Mouse (Mus musculus) lung, postnatal 10 days (tissue): Measurements from ENCODE around the gene Cog6.

ENCODE experiments used
- DNase-seq: peaks from one replicate; pipeline ENCODE4 v3.0.0; 2021

Cog6 gene

DNA sequence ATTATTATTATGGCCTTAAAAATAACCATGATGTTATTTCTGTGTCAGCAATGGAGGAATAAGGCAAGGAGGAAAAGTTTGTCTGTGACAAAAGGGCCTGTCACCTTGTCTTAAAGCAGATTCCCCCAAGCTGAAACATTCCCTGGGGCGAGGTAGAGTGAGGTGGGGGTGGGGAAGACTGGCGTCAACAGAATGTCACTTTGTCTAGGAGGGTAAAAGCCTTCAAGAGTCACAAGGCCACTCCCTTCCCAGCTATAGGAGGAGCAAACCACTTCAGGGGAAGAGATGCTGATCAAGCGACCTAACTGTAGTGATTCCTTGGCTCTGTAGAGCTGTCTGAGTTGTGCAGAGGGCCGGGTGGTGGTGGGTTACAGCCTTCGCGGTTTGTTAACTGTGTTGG is 14.5 kb upstream of the Cog6 start:
- DNase-seq: no peak

DNA sequence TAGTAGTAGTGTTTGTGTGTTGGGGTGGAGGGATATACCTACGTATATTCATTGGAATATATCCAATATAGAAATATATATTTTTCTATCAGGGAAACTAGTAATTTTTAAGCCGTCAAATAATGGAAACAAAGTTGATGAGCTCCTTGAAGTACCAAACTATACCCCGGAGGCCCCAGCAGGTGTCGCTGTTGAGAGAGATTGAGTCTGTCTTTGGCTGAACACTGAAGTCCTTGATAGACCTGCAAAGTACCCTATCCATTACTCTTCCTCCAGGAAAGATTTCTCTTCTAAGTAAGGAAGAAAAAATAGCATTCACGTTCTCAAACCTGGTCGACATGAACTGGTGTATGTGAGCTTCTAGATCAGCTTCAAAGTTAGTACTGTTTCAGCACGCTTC is 12.0 kb upstream of the Cog6 start:
- peak; percentile 78 for DNase-seq

DNA sequence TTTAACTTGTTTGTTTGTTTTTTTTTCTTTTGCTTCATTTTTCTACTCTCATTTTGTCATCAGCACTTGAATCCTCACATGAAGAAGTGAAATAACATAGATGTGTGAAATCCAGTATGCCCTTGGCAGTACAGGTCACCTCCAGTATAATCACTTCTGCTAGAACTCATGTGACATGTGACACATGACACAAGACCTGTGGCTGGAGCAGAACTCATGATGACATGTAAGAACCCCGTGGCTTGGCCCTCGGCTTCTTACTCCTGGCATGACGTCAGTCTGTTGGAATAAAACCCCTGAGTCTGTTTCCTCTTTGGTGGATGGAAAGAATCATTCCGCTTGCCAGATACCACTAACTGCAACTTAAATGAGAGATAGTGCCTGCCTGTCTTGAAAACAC is 10.3 kb upstream of the Cog6 start:
- DNase-seq: no peak

DNA sequence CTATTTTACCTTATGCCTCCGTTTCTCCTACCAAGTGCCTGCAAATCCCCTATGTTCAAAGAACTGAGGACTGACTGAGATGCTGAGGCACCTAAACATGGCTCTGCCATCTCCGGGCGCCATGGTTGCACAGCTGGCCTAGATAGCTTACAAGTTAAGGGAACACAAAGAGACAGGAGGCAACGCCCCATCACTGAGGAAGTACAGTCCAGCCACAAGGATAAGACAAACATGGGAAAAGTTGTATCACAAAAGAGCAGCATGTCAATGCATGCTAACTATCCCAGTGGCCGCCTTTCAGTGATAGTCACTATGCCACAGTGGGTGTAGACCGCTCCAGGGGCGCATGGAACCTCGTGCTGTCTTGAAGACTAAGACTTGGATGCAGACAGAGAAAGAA is 9.6 kb downstream of the Cog6 start:
- no peak for DNase-seq

DNA sequence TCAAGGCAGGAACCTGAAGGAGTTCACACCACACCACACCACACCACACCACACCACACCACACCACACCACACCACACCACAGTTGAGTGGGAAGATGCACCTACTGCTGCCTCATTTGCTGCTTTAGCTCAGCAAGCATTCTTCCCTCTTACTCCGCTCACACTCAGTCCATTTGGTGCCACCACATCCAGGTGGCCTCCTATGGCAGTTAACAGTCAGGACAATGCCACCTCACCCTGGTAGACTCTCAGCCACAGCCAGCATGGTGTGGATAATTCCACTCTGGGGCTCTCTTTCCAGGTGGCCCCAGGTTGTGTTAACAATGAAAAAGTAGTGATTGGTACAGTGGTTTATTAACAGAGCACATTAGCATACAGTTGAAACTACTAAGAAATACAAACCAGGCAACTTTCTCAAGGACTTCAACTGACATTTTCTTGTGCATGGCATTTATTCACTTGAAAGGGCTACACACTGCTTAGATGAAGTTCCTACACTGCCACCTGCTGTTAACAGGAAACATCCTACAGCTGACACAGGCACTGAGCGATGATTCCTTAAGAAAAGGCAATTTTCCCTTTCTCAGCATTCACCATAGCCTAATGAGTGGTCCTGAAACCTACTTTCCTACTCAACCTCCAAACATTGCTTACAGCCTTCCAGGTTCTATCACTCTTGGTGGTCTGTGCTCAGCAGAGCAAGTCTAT is 12.5 kb downstream of the Cog6 start:
- DNase-seq: peak; percentile 55

DNA sequence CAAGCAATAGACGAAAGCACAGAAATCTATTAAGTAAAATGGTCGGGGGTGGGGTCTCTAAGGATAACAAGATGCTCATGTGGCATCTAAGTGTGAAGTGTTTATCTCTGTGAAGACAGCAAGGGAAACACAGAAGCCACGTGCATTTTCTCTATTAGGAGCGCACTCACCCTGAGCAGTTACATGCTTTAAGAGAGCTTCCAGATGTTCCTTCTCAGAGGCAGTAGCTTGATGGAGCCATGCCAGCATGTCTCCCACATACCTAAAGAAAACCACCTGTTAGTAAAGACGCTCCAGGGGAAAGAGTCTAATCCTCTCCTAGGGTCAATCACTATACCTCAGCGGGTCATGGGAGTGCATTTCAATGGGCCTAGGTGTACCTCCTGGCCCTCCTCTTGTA is 15.0 kb downstream of the Cog6 start:
- DNase-seq: peak; percentile 20

DNA sequence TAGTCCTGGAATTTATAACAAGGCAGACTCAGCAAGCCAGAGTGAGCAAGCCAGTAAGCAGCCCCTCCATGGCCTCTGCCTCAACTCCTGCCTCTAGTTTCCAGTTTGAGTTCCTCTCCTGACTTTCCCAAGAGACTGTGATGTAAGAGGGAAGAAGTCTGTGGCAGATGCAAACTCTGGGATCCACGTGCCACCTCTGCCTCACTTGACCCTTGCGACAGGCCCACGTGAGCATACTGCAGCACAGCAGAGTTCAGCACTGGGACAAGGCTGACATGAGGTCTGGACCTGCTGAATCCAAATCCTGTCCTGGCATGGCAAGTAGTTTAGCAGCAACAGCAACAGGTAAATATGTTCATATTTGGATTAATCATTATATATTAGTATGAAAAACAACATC is 17.0 kb downstream of the Cog6 start:
- no peak for DNase-seq

DNA sequence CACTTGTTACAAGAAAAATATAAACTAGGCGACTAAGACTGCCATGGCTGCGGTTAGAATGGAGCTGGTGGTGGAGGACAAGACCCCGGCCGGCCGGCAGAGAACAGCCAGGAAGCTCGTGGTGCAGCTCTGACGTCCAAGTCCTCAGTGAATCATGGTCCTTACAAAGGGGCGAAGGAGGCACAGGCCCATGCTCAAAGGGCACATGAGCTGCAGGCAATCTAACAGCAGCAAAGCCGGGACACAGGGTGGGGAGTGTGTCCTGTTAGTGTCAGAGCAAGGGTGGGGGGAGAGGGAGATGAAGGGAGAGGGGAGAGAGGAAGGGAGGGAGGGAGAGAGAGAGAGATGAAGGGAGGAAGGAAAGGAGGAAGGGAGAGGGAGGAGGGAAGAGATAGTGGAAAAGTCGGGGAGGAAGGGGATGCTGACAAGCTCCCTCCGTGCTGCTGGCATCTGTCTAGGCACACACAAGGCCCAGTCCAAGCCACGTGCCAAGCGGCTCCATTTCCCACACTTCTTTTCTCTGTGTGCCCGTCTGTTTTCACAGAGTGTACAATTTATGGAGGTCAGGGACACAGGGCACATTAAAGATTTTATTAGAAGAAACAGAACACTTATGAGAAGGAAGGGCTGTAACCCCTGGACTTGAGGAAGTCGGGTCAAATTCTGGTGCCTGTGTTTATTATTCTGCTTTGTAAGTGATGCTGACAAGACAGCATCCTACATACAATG is 17.9 kb downstream of the Cog6 start:
- DNase-seq: peak; percentile 34

DNA sequence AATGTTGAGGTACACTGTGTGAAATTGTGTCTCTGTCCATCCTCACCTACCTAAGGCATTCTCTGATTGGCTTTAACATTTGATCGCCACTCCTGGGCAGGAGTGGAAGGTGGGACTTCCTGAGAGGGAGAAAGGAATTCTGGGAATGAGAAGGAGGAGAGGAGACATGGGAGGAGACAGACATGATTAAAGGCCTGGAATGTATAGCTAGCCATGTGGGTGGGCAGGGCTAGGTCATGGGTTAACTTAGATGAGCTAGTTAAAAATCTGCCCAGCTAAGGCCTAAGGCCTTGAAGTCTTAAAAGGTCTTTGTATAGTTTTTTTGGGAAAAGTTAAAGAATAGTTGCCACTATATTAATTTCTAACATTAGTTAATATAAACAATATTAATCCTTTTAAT is 19.7 kb downstream of the Cog6 start:
- no peak for DNase-seq

DNA sequence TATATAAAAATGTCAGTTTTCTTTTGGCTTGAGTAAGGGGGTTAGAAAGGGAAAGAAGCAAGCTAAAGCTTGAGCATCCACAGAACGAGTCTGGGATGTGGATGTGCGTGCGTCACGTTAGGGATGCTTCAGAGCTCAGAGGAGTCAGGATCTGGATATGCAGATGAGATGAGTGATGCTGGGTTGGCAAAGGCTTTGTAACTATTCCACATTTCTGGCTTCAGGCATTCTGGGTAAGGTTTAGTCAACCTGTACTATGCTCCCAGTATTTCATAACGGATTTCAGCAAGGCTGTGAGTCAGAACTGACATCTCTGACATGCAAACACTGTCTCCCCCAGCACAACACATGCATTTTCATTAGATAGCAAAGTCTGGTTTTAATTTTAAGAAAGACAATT is 20.4 kb downstream of the Cog6 start:
- DNase-seq: no peak

DNA sequence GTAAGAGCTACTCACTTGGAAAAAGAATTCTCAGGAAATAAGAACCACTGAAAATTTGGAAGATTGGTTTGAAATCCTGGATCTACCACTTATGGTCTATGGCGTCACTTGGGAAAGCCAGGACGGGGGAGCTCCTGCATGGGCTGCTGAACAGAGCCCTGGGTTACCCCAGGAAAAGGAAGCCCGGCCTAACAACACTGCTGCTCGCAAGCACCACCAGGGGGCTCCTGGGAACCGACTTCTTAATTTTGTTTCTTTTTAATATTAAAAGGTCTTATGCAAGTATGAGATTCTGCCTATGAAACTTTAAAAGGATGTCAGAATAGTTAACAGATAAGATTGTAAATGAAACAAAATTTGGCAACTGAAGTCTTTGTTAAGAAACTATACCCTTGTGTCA is 22.4 kb downstream of the Cog6 start:
- DNase-seq: no peak

DNA sequence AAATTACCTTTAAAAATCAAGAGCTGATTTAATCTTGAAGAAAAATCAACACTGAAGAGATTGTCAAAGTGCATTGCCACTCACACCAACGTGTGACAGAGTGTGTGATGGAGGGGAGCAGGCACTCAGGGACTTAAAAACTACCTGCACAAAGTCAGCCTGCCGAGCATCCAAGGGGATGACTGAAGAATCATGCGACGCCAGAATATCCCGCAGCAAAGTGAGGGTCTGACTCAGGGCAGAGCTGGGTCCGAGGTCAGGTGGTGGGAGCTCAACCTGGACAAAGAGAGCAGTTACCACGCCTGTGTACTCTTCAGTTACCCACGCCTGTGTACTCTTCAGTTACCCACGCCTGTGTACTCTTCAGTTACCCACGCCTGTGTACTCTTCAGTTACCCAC is 23.7 kb downstream of the Cog6 start:
- no peak for DNase-seq

DNA sequence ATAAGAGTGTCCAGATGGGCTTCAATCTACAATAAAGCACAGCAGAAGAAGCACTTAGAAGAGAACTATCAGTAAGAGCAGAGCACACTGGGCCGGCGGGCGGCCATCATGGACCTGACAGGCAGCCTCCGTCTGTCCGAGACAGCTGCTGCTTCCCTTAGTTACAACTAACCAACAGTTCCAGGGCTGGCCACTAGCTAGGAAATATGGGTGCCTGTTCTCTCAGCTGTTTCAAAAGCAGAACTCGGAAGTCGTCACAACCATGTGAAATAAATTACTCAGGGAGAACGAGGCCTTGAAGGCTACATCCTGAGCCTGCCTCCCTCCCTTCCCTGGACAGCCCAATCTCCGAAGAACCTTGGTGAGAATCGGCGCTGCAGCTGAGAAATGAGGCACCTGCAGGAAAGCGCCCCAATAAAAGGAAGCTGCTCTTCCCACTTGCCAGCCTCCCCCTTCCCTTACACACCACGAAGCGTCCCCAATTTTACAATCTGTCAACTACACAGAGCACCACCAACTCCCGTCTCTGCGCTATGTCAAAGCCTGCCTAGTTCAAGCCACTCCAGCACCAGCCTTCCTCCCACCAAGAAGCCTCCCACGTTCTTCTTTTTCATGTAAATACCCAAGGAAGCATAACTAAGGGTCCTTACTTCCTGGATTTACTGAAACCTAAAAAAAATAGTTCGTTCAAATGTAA is 26.8 kb downstream of the Cog6 start:
- DNase-seq: no peak

DNA sequence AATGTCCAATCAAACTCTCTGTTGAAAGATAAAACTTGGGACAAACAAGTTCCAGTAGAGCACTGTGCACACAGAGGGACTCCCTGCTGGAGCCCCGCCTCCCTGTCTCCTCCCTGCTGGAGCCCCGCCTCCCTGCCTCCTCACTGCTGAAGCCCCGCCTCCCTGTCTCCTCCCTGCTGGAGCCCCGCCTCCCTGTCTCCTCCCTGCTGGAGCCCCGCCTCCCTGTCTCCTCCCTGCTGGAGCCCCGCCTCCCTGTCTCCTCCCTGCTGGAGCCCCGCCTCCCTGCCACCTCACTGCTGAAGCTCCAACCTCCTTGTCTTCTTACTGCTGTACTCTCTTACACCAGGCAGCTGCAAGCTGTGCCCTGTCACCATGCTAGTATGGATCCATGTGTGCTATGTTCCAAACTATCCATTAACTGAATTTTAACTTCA is 31.5 kb downstream of the Cog6 start:
- DNase-seq: peak; percentile 53

DNA sequence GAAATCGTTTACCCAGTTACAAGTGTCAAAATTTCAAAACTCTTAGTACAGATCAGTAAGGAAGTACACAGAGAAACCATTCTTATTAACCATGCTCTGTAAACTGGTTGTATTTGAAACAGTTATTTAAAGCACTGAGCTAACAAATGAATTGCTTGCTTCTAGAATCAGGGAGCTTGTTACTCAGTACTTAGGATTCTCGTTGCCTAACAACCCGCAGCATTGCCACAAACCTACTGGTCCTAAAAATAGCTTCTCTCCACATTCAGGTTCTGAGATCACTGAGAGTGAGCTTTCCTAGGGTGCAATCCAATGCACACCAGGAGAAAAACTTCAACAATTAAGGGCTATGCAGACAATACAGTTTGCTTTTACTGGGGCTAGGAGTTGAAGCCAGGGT is 33.3 kb downstream of the Cog6 start:
- DNase-seq: no peak

DNA sequence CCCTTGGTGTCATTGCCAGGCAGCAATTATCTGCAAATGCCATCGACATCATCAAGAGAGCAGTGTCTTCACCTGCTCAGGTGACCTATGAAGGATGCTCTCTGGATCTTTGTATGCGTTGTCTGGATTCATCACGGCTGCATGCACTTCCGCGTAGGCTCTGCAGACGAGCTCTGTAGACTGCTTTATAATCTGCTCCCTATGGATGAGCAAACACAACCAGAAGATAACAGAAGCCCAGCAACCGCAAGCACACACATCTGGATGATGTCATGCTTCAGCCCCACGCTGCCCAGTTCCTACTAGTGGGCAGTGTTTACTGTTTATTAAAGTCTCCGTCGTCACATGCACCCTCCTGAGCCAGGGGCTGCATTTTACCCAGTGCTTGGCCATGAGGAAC is 34.0 kb downstream of the Cog6 start:
- DNase-seq: no peak

DNA sequence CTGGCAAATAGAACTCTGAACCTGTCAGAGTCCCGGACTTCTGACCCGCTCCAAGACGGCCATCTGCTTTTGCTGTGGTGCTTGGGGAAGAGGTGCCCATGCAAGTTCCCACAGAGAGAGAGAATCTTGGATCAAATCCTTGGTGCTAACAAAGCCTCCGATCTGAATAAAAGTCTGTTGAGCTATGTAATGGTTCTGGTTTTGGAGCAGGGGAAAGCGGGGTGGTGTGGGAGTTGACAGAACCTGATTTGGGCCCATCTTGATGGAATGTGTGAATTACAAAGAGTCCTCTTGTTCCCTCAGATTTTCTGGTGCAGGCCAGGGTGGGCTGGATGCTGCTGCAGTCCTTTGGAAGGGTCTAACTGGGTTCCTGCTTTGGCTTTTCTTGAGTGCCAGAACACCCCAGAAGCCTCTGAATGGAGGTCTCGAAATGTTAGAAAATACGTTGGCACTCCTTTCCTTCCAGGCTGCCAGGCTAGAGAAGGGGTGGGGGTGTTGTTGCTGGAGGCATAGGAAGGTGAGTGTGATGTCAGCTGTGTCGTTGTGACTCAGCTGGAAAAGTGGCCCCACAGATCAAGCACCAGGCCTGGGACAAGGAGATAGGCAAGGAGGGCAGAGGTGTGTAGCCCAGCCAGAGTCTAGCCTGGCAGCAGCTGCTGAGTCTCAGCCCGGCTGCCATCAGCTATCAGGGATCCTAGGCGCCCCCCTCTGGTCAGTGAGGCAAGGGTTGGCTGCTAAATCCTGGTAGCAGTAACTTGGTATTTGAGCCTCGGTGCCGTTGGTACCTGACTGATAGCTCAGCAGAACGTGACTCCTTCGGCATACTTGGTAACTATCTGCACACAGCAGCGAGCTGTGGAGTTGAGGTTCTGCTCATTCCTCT is 42.1 kb downstream of the Cog6 start:
- DNase-seq: peak; percentile 90

DNA sequence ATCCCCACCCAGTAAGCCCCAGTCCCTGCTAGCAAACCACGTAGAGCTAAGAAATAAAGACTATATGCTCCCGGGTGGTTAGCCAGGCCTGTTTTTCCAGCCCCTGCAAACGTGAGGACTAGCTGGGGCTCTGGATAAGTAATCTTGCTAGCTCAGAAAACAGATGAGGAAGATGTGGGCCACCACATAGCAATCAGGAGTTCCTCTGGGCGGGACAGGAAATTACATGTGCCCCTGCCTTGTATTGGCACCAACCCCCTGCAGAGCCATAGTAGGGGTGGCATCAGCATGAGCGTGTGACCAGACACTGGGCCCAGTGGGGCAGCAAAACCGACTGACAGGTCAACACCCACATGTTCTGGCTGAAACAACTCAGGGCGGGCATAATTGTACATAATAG is 44.1 kb downstream of the Cog6 start:
- no peak for DNase-seq

DNA sequence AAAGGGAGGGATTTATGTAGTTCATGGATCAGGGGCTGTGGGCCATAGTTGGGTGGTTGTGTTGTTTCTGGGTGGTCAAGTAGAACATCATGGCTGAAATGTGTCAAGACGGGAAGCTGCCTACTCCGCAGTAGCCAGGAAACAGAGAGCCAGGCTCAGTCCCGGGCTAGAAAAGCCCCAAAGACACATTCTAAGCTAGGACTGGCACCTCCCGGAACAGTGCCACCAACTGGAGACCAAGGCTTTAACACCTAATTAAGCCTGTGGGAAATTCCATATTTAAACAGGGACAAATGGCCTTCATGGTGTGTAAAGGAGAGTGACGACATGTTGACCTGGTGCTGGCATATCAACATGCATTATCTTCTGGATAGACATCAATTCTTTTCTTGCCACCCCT is 50.0 kb downstream of the Cog6 start:
- no peak for DNase-seq

DNA sequence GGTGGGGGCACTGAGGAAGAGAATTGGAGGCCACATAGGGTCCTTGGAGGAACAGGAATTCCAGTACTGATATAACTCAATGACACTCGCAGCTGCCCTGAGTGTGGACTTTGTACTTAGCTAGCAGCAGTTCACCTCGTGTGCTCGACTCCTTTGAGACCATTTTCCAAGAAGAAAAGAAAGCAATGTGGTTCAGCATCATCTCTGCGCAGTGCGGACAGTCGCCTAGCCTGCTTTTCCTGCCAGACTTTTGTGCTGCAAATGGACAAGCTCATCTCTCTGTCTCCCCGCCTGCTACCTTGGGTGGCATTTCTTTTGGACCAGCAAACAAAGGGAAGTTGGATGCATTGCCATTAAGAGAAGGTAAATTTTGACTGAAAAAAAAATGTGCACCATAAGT is 52.8 kb downstream of the Cog6 start:
- no peak for DNase-seq

DNA sequence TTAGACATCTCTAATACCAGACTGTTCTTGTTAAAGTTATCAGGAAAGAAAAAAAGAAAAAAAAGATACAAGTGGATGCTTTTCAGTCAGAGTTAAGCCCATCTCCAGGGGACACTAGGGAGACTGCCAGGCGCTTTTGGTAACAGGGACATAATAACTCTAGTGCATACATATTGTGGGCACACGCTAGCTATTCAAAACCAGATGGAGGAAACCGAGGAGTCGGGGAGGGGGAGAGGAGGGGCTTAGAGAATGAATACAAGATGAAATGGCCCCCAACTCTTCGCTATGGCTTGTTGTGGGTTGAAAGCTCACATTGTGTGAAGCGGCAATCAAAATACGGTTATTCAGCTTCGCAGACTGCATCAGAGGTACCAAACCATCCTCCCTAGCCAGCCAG is 53.6 kb downstream of the Cog6 start:
- no peak for DNase-seq

DNA sequence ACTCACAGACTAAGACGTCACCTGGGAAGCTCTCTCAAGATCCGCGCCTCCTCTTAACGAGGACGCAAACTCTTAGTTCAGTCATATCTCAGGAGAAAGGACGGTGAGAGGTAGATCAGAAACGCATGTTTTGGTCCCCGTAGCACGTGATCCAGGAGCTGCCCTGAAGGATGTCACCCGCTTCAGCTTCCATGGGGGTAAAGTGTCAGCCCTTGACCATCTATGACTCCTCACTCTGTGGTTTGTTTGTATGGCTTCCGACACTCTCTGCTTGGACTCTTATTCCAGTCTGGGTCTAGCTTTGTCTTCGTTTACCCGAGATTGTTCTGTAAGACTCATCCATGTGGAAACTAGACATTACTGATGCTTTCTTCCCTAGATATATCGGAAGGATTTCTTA is 54.6 kb downstream of the Cog6 start:
- DNase-seq: no peak

DNA sequence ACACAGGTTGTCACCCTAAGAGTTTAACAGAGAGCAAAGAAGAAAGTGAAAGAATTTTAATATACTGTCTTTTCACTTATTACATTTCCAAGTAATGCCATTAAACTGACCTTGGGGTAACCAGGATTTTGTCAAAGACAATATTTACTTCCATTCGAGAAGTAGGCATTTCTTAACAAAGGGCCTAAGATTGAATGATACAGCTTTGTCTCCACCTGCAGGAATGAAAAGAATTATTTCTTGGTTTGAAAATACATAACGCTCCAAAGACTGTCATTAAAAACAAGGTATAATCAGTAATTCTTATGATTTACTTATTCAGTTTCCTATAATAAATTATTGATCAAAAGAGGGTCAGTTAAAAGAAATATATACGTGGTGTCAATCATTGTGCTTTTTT is 55.4 kb downstream of the Cog6 start:
- no peak for DNase-seq
